Mouse (Mus musculus) neural tube, embryonic 15.5 days (tissue): ENCODE results near the gene Stam. TPM values are rescaled to one million over a fixed set of nuclear protein-coding genes. Genes with fewer than 3 reads are reported as not detected.
"Not testable (repeated sequence)": the region's sequence is repeated elsewhere in the genome, so short reads cannot be mapped to it uniquely, and the experiment has no call there.

ENCODE experiments used
- ATAC-seq: fragments of 200-750 bp; cut with Nextera tagmentation; 2 replicates; pipeline ENCODE4 v1.8.0; 2017; ENCODE audit warnings: mild to moderate bottlenecking, moderate TSS enrichment, moderate library complexity; ENCODE audit not compliant: low FRiP score
- H3K27ac ChIP-seq: fragments of 300-500 bp; sonication (generic); replicated peaks from 2 replicates; pipeline ENCODE4 v1.5.1; 2015; ENCODE audit warnings: mild to moderate bottlenecking, inconsistent platforms
- H3K27me3 ChIP-seq: fragments of 300-500 bp; sonication (generic); replicated peaks from 2 replicates; pipeline ENCODE4 v1.6.1; 2015; ENCODE audit warnings: inconsistent platforms
- H3K36me3 ChIP-seq: fragments of 300-500 bp; sonication (generic); 2 replicates; pipeline ENCODE4 v1.6.1; 2015; ENCODE audit warnings: inconsistent platforms
- H3K4me1 ChIP-seq: fragments of 300-500 bp; sonication (generic); 2 replicates; pipeline ENCODE4 v1.6.1; 2015; ENCODE audit warnings: inconsistent platforms
- H3K4me2 ChIP-seq: fragments of 300-500 bp; sonication (generic); 2 replicates; pipeline ENCODE4 v1.6.1; 2015; ENCODE audit warnings: inconsistent platforms, mild to moderate bottlenecking, moderate library complexity
- H3K4me3 ChIP-seq: fragments of 300-500 bp; sonication (generic); replicated peaks from 2 replicates; pipeline ENCODE4 v1.5.1; 2015; ENCODE audit warnings: mild to moderate bottlenecking, inconsistent platforms
- H3K9ac ChIP-seq: fragments of 300-500 bp; sonication (generic); replicated peaks from 2 replicates; pipeline ENCODE4 v1.6.1; 2015; ENCODE audit warnings: mild to moderate bottlenecking, inconsistent platforms
- H3K9me3 ChIP-seq: fragments of 300-500 bp; sonication (generic); replicated peaks from 2 replicates; pipeline ENCODE4 v1.6.1; 2016; ENCODE audit warnings: inconsistent platforms
- WGBS: fragments of 180-500 bp; shearing (Covaris S2); methylation state at CpG from one replicate; pipeline ENCODE4 v1.1.7; 2015; ENCODE audit warnings: mixed read lengths; 5-methylcytosine and 5-hydroxymethylcytosine counted together
- polyA plus RNA-seq: library from polyadenylated mRNA; unstranded; fragments of >200 nt; fragmentation: Nextera tagmentation; extraction: Ambion mirVana; gene quantifications from 2 replicates; pipeline ENCODE4 v1.2.1, GENCODE M21; 2015

The Stam gene
- polyA plus RNA-seq, 1 experiment from 2014 or later: 128 TPM

GRCm38 (mm10) chr2:14164459-14165030 lies 90.6 kb downstream of the Stam start:
- Histone ChIP-seq H3K27me3 (no peaks in the 10 kb centered on the region), H3K36me3 (no peaks in the 10 kb centered on the region), H3K9me3 (no peaks in the 10 kb centered on the region), H3K9ac (no peak overlapping the region), H3K4me2 (no peak overlapping the region), H3K4me1 (peaks cover under 1% of the 10 kb centered on the region; the same call in 1 of the 2 replicates), H3K27ac (no peak overlapping the region), H3K4me3 (no peak overlapping the region)
- 77% methylated on average over 5 of the region's 5 CpGs for WGBS
- no peak for ATAC-seq

GRCm38 (mm10) chr2:14165066-14165465 lies 91.2 kb downstream of the Stam start:
- Histone ChIP-seq H3K27me3 (no peaks in the 10 kb centered on the region), H3K4me2 (no peak overlapping the region), H3K27ac (no peak overlapping the region), H3K4me1 (no peaks in the 10 kb centered on the region), H3K36me3 (no peaks in the 10 kb centered on the region), H3K9ac (no peak overlapping the region), H3K9me3 (no peaks in the 10 kb centered on the region), H3K4me3 (no peak overlapping the region)
- WGBS: 79% methylated on average over 2 of the region's 2 CpGs
- ATAC-seq: no peak

- WGBS: 80% methylated on average over 3 of the region's 3 CpGs
- no peak for ATAC-seq
These were observed 91.9 kb downstream of the Stam start for GRCm38 (mm10) chr2:14165618-14166344.

GRCm38 (mm10) chr2:14167721-14168120 lies 93.8 kb downstream of the Stam start:
- ATAC-seq: no peak
- Histone ChIP-seq H3K4me3 (no peak overlapping the region), H3K27me3 (no peaks in the 10 kb centered on the region), H3K9ac (no peak overlapping the region), H3K4me2 (no peak overlapping the region), H3K4me1 (no peaks in the 10 kb centered on the region), H3K9me3 (no peaks in the 10 kb centered on the region), H3K36me3 (no peaks in the 10 kb centered on the region), H3K27ac (no peak overlapping the region)

More at GRCm38 (mm10) chr2:14165618-14166344, 91.9 kb downstream of the Stam start:
- no peaks in the 10 kb centered on the region for H3K4me1 ChIP-seq
- H3K9ac ChIP-seq: no peak overlapping the region
- no peaks in the 10 kb centered on the region for H3K9me3 ChIP-seq
- no peaks in the 10 kb centered on the region for H3K27me3 ChIP-seq
- no peak overlapping the region for H3K4me3 ChIP-seq
- H3K27ac ChIP-seq: no peak overlapping the region
- no peaks in the 10 kb centered on the region for H3K36me3 ChIP-seq
- H3K4me2 ChIP-seq: no peak overlapping the region

GRCm38 (mm10) chr2:14174334-14174733 lies 100.4 kb downstream of the Stam start, which contains the start of gene Tmem236:
Tmem236 (plus strand) TSS chr2:14174523.
- no peak within 1 kb of the TSS for H3K4me3 ChIP-seq
- WGBS: 56% methylated on average over 3 of the region's 3 CpGs

GRCm38 (mm10) chr2:14176460-14177193 lies 102.7 kb downstream of the Stam start:
- H3K4me2 ChIP-seq: no peak overlapping the region
- no peak overlapping the region for H3K4me3 ChIP-seq
- no peak overlapping the region for H3K27ac ChIP-seq
- H3K27me3 ChIP-seq: no peaks in the 10 kb centered on the region
- no peaks in the 10 kb centered on the region for H3K9me3 ChIP-seq
- no peak overlapping the region for H3K9ac ChIP-seq
- WGBS: 84% methylated on average over 2 of the region's 2 CpGs
- no peaks in the 10 kb centered on the region for H3K36me3 ChIP-seq
- ATAC-seq: no peak
- H3K4me1 ChIP-seq: no peaks in the 10 kb centered on the region

More at GRCm38 (mm10) chr2:14174334-14174733, 100.4 kb downstream of the Stam start, which contains the start of gene Tmem236:
- H3K4me2 ChIP-seq: no peak within 1 kb of the TSS
- H3K27me3 ChIP-seq: no peaks in the 10 kb centered on the region
- H3K9ac ChIP-seq: no peak within 1 kb of the TSS
- H3K27ac ChIP-seq: no peak within 1 kb of the TSS
- no peaks in the 10 kb centered on the region for H3K4me1 ChIP-seq
- no peaks in the 10 kb centered on the region for H3K9me3 ChIP-seq
- ATAC-seq: no peak
- H3K36me3 ChIP-seq: no peaks in the 10 kb centered on the region

GRCm38 (mm10) chr2:14184375-14184774 lies 110.5 kb downstream of the Stam start:
- no peak for ATAC-seq
- H3K27ac ChIP-seq: no peak overlapping the region
- no peak overlapping the region for H3K4me3 ChIP-seq
- H3K4me1 ChIP-seq: no peaks in the 10 kb centered on the region
- no peaks in the 10 kb centered on the region for H3K27me3 ChIP-seq
- H3K9me3 ChIP-seq: no peaks in the 10 kb centered on the region
- H3K9ac ChIP-seq: no peak overlapping the region
- no peak overlapping the region for H3K4me2 ChIP-seq
- H3K36me3 ChIP-seq: no peaks in the 10 kb centered on the region

- Histone ChIP-seq H3K4me2 (no peak overlapping the region), H3K4me3 (no peak overlapping the region), H3K4me1 (no peaks in the 10 kb centered on the region), H3K36me3 (no peaks in the 10 kb centered on the region), H3K27me3 (no peaks in the 10 kb centered on the region), H3K9me3 (no peaks in the 10 kb centered on the region), H3K9ac (no peak overlapping the region), H3K27ac (no peak overlapping the region)
- no peak for ATAC-seq
- WGBS: 81% methylated on average over 4 of the region's 4 CpGs
These were observed 116.8 kb downstream of the Stam start for GRCm38 (mm10) chr2:14190684-14191083.

GRCm38 (mm10) chr2:14191601-14192000 lies 117.7 kb downstream of the Stam start:
- H3K36me3 ChIP-seq: no peaks in the 10 kb centered on the region

GRCm38 (mm10) chr2:14192046-14192445 lies 118.1 kb downstream of the Stam start:
- H3K27me3 ChIP-seq: no peaks in the 10 kb centered on the region
- H3K4me2 ChIP-seq: no peak overlapping the region
- H3K36me3 ChIP-seq: no peaks in the 10 kb centered on the region
- H3K9ac ChIP-seq: no peak overlapping the region
- H3K4me1 ChIP-seq: no peaks in the 10 kb centered on the region
- no peak overlapping the region for H3K4me3 ChIP-seq
- no peak for ATAC-seq
- no peak overlapping the region for H3K27ac ChIP-seq
- WGBS: 83% methylated on average over 6 of the region's 6 CpGs
- no peaks in the 10 kb centered on the region for H3K9me3 ChIP-seq

More at GRCm38 (mm10) chr2:14191601-14192000, 117.7 kb downstream of the Stam start:
- Histone ChIP-seq H3K4me3 (no peak overlapping the region), H3K4me2 (no peak overlapping the region), H3K9ac (no peak overlapping the region), H3K27me3 (no peaks in the 10 kb centered on the region), H3K27ac (no peak overlapping the region), H3K9me3 (no peaks in the 10 kb centered on the region), H3K4me1 (no peaks in the 10 kb centered on the region)
- WGBS: 88% methylated on average over 4 of the region's 4 CpGs
- no peak for ATAC-seq

- H3K4me3 ChIP-seq, H3K36me3 ChIP-seq, H3K27me3 ChIP-seq, H3K4me2 ChIP-seq, H3K9ac ChIP-seq, H3K4me1 ChIP-seq, H3K9me3 ChIP-seq, H3K27ac ChIP-seq, ATAC-seq: not testable (repeated sequence)
- WGBS: 67% methylated on average over 1 of the region's 2 CpGs
These were observed 124.5 kb downstream of the Stam start for GRCm38 (mm10) chr2:14198325-14198903.
